Mouse (Mus musculus): ENCODE measurements around the gene 9530053A07Rik. TPM values are rescaled to one million over a fixed set of nuclear protein-coding genes. Genes with fewer than 3 reads are reported as not detected.

The 9530053A07Rik gene
- polyA plus RNA-seq, 1 experiment from 2014 or later = 0.01 TPM

GRCm38 (mm10) chr7:28199054-28199453, 69.8 kb downstream of the 9530053A07Rik start:
- Histone ChIP-seq H3K9ac (ENCODE audit: low read depth, low read length) (no peak overlapping the region), H3K27ac (replicated peaks; ENCODE audit: low read depth, low read length) (no peak overlapping the region), H3K4me3 (ENCODE audit: low read depth, low read length) (no peak overlapping the region), H3K27me3 (replicated peaks; ENCODE audit: control insufficient read depth, insufficient read depth, low read length) (no peaks in the 10 kb centered on the region), H3K9me3 (ENCODE audit: control insufficient read depth, low read length) (no peaks in the 10 kb centered on the region), H3K36me3 (ENCODE audit: control insufficient read depth, insufficient read depth, low read length) (peaks cover 23% of the 10 kb centered on the region), H3K4me1 (ENCODE audit: control insufficient read depth, insufficient read depth, low read length) (no peaks in the 10 kb centered on the region), H3K4me2 (ENCODE audit: low read depth, low read length) (no peak overlapping the region)
- DNase-seq (ENCODE audit: low spot score) = no peak
- 81% methylated on average over 4 of the region's 4 CpGs for WGBS
- no peak for ATAC-seq (ENCODE audit: low read depth)

- DNase-seq (ENCODE audit: low spot score) (peak; percentile 50), ATAC-seq (ENCODE audit: low read depth) (peak; percentile 70)
- Histone ChIP-seq H3K4me3 (ENCODE audit: low read depth, low read length) (no peak overlapping the region), H3K27ac (replicated peaks; ENCODE audit: low read depth, low read length) (no peak overlapping the region), H3K9me3 (ENCODE audit: control insufficient read depth, low read length) (no peaks in the 10 kb centered on the region), H3K36me3 (ENCODE audit: control insufficient read depth, insufficient read depth, low read length) (no peaks in the 10 kb centered on the region; the same call in 1 of the 2 replicates), H3K9ac (ENCODE audit: low read depth, low read length) (no peak overlapping the region), H3K4me2 (ENCODE audit: low read depth, low read length) (no peak overlapping the region), H3K4me1 (ENCODE audit: control insufficient read depth, insufficient read depth, low read length) (no peaks in the 10 kb centered on the region), H3K27me3 (replicated peaks; ENCODE audit: control insufficient read depth, insufficient read depth, low read length) (no peaks in the 10 kb centered on the region)
- 56% methylated on average over 18 of the region's 19 CpGs for WGBS
These were observed 74.2 kb downstream of the 9530053A07Rik start for GRCm38 (mm10) chr7:28203207-28204108.

GRCm38 (mm10) chr7:28206044-28206600, 76.9 kb downstream of the 9530053A07Rik start:
- WGBS = 71% methylated on average over 4 of the region's 4 CpGs
- Histone ChIP-seq H3K27me3 (replicated peaks; ENCODE audit: control insufficient read depth, insufficient read depth, low read length) (no peaks in the 10 kb centered on the region), H3K4me1 (ENCODE audit: control insufficient read depth, insufficient read depth, low read length) (no peaks in the 10 kb centered on the region), H3K4me3 (ENCODE audit: low read depth, low read length) (no peak overlapping the region), H3K9ac (ENCODE audit: low read depth, low read length) (no peak overlapping the region), H3K9me3 (ENCODE audit: control insufficient read depth, low read length) (no peaks in the 10 kb centered on the region), H3K4me2 (ENCODE audit: low read depth, low read length) (no peak overlapping the region), H3K36me3 (ENCODE audit: control insufficient read depth, insufficient read depth, low read length) (no peaks in the 10 kb centered on the region), H3K27ac (replicated peaks; ENCODE audit: low read depth, low read length) (no peak overlapping the region)
- no peak for ATAC-seq (ENCODE audit: low read depth)
- DNase-seq (ENCODE audit: low spot score) = no peak

- ATAC-seq (ENCODE audit: low read depth) (no peak; the same call in 1 of the 2 replicates), DNase-seq (ENCODE audit: low spot score) (no peak)
- H3K9me3 ChIP-seq (ENCODE audit: control insufficient read depth, low read length) = no peaks in the 10 kb centered on the region
- H3K36me3 ChIP-seq (ENCODE audit: control insufficient read depth, insufficient read depth, low read length) = no peaks in the 10 kb centered on the region
- WGBS = 42% methylated on average over 12 of the region's 12 CpGs
- no peaks in the 10 kb centered on the region for H3K4me1 ChIP-seq (ENCODE audit: control insufficient read depth, insufficient read depth, low read length)
- H3K4me3 ChIP-seq (ENCODE audit: low read depth, low read length) = peak overlapping the region; percentile 28
- H3K27ac ChIP-seq (replicated peaks; ENCODE audit: low read depth, low read length) = no peak overlapping the region; the same call in 1 of the 2 replicates
- H3K4me2 ChIP-seq (ENCODE audit: low read depth, low read length) = peak overlapping the region; percentile 56
- peak overlapping the region; percentile 62 for H3K9ac ChIP-seq (ENCODE audit: low read depth, low read length)
- H3K27me3 ChIP-seq (replicated peaks; ENCODE audit: control insufficient read depth, insufficient read depth, low read length) = no peaks in the 10 kb centered on the region
These were observed 79.2 kb downstream of the 9530053A07Rik start for GRCm38 (mm10) chr7:28208396-28208987.

GRCm38 (mm10) chr7:28208988-28209508, 79.8 kb downstream of the 9530053A07Rik start:
- H3K27ac ChIP-seq (replicated peaks; ENCODE audit: low read depth, low read length) = no peak overlapping the region; the same call in 1 of the 2 replicates
- peak; percentile 90 for ATAC-seq (ENCODE audit: low read depth)

GRCm38 (mm10) chr7:28210731-28211130, 81.5 kb downstream of the 9530053A07Rik start:
- no peak overlapping the region for H3K4me2 ChIP-seq (ENCODE audit: low read depth, low read length)
- no peak overlapping the region for H3K4me3 ChIP-seq (ENCODE audit: low read depth, low read length)
- no peak overlapping the region for H3K27ac ChIP-seq (replicated peaks; ENCODE audit: low read depth, low read length)
- H3K27me3 ChIP-seq (replicated peaks; ENCODE audit: control insufficient read depth, insufficient read depth, low read length) = no peaks in the 10 kb centered on the region
- no peaks in the 10 kb centered on the region for H3K36me3 ChIP-seq (ENCODE audit: control insufficient read depth, insufficient read depth, low read length)
- H3K4me1 ChIP-seq (ENCODE audit: control insufficient read depth, insufficient read depth, low read length) = no peaks in the 10 kb centered on the region
- ATAC-seq (ENCODE audit: low read depth) = no peak
- no peak overlapping the region for H3K9ac ChIP-seq (ENCODE audit: low read depth, low read length)
- 47% methylated on average over 5 of the region's 5 CpGs for WGBS
- H3K9me3 ChIP-seq (ENCODE audit: control insufficient read depth, low read length) = no peaks in the 10 kb centered on the region
- DNase-seq (ENCODE audit: low spot score) = no peak

More at GRCm38 (mm10) chr7:28208988-28209508, 79.8 kb downstream of the 9530053A07Rik start:
- 53% methylated on average over 19 of the region's 19 CpGs for whole genome bisulfite sequencing
- DNase-seq (ENCODE audit: low spot score) = peak; percentile 93
- Histone ChIP-seq H3K9ac (ENCODE audit: low read depth, low read length) (peak overlapping the region; percentile 62), H3K9me3 (ENCODE audit: control insufficient read depth, low read length) (no peaks in the 10 kb centered on the region), H3K36me3 (ENCODE audit: control insufficient read depth, insufficient read depth, low read length) (no peaks in the 10 kb centered on the region), H3K4me1 (ENCODE audit: control insufficient read depth, insufficient read depth, low read length) (no peaks in the 10 kb centered on the region), H3K4me3 (ENCODE audit: low read depth, low read length) (peak overlapping the region; percentile 28), H3K4me2 (ENCODE audit: low read depth, low read length) (peak overlapping the region; percentile 56), H3K27me3 (replicated peaks; ENCODE audit: control insufficient read depth, insufficient read depth, low read length) (no peaks in the 10 kb centered on the region)

- DNase-seq (ENCODE audit: low spot score) (no peak), ATAC-seq (ENCODE audit: low read depth) (no peak)
- Histone ChIP-seq H3K4me3 (ENCODE audit: low read depth, low read length) (no peak overlapping the region), H3K27ac (replicated peaks; ENCODE audit: low read depth, low read length) (no peak overlapping the region), H3K9ac (ENCODE audit: low read depth, low read length) (no peak overlapping the region), H3K27me3 (replicated peaks; ENCODE audit: control insufficient read depth, insufficient read depth, low read length) (no peaks in the 10 kb centered on the region), H3K36me3 (ENCODE audit: control insufficient read depth, insufficient read depth, low read length) (no peaks in the 10 kb centered on the region), H3K4me2 (ENCODE audit: low read depth, low read length) (no peak overlapping the region), H3K4me1 (ENCODE audit: control insufficient read depth, insufficient read depth, low read length) (no peaks in the 10 kb centered on the region), H3K9me3 (ENCODE audit: control insufficient read depth, low read length) (no peaks in the 10 kb centered on the region)
- WGBS = 24% methylated on average over 6 of the region's 10 CpGs
These were observed 84.9 kb downstream of the 9530053A07Rik start for GRCm38 (mm10) chr7:28214142-28214541.

All from embryonic facial prominence, embryonic 14.5 days (tissue).